Mouse (Mus musculus) kidney, embryonic 16.5 days (tissue): ENCODE data around the gene Map4k2. TPM values are rescaled to one million over a fixed set of nuclear protein-coding genes. Genes with fewer than 3 reads are reported as not detected.

Experiments used
- ATAC-seq: fragments of 200-750 bp; cut with Nextera tagmentation; 2 replicates; pipeline ENCODE4 v1.8.0; 2017; ENCODE audit warnings: moderate TSS enrichment; ENCODE audit not compliant: low FRiP score, low TSS enrichment
- H3K27ac ChIP-seq: fragments of 300-500 bp; sonication (generic); 2 replicates; pipeline ENCODE4 v1.5.1; 2014; ENCODE audit warnings: low read length
- H3K27me3 ChIP-seq: fragments of 300-500 bp; sonication (generic); 2 replicates; pipeline ENCODE4 v1.6.1; 2014; ENCODE audit warnings: low read length, control low read depth, mixed read lengths; ENCODE audit not compliant: insufficient read depth
- H3K36me3 ChIP-seq: fragments of 300-500 bp; sonication (generic); 2 replicates; pipeline ENCODE4 v1.6.1; 2014; ENCODE audit warnings: low read length, control low read depth, mixed read lengths; ENCODE audit not compliant: insufficient read depth
- H3K4me1 ChIP-seq: fragments of 300-500 bp; sonication (generic); 2 replicates; pipeline ENCODE4 v1.6.1; 2014; ENCODE audit warnings: low read length, control low read depth, mixed read lengths; ENCODE audit not compliant: insufficient read depth
- H3K4me2 ChIP-seq: fragments of 300-500 bp; sonication (generic); replicated peaks from 2 replicates; pipeline ENCODE4 v1.6.1; 2014; ENCODE audit warnings: low read depth, low read length
- H3K4me3 ChIP-seq: fragments of 300-500 bp; sonication (generic); 2 replicates; pipeline ENCODE4 v1.5.1; 2014; ENCODE audit warnings: mild to moderate bottlenecking, low read length
- H3K9ac ChIP-seq: fragments of 300-500 bp; sonication (generic); replicated peaks from 2 replicates; pipeline ENCODE4 v1.6.1; 2014; ENCODE audit warnings: low read length
- H3K9me3 ChIP-seq: fragments of 300-500 bp; sonication (generic); 2 replicates; pipeline ENCODE4 v1.6.1; 2016; ENCODE audit warnings: low read length, control low read depth
- WGBS: fragments of 180-500 bp; shearing (Covaris S2); extraction: QIAGEN DNeasy Blood & Tissue Kit; methylation state at CpG from one replicate; pipeline ENCODE4 v1.1.7; 2014; 5-methylcytosine and 5-hydroxymethylcytosine counted together
- polyA plus RNA-seq: library from polyadenylated mRNA; unstranded; fragments of >200 nt; fragmentation: Nextera tagmentation; extraction: Ambion mirVana; gene quantifications from 2 replicates; pipeline ENCODE4 v1.2.1, GENCODE M21; 2015

Gene Map4k2
- polyA plus RNA-seq, 1 experiment from 2014 or later = 25.9 TPM

GRCm38 (mm10) chr19:6313796-6314195, 27.1 kb upstream of the Map4k2 start:
- Histone ChIP-seq H3K27me3 (no peaks in the 10 kb centered on the region), H3K9me3 (no peaks in the 10 kb centered on the region), H3K9ac (no peak overlapping the region), H3K36me3 (peaks cover 52% of the 10 kb centered on the region), H3K4me2 (no peak overlapping the region), H3K4me1 (no peaks in the 10 kb centered on the region), H3K4me3 (no peak overlapping the region), H3K27ac (no peak overlapping the region)
- 92% methylated on average over 8 of the region's 8 CpGs for WGBS
- ATAC-seq = no peak

- H3K36me3 ChIP-seq = peaks cover 57% of the 10 kb centered on the region
- H3K9ac ChIP-seq = no peak overlapping the region
- ATAC-seq = no peak
- WGBS = 70% methylated on average over 8 of the region's 8 CpGs
- no peak overlapping the region for H3K27ac ChIP-seq
- H3K27me3 ChIP-seq = no peaks in the 10 kb centered on the region
- H3K4me1 ChIP-seq = no peaks in the 10 kb centered on the region
- H3K4me3 ChIP-seq = no peak overlapping the region
- H3K9me3 ChIP-seq = no peaks in the 10 kb centered on the region
- no peak overlapping the region for H3K4me2 ChIP-seq
Measured at GRCm38 (mm10) chr19:6314513-6314912, 26.4 kb upstream of the Map4k2 start.

GRCm38 (mm10) chr19:6315573-6315972, 25.4 kb upstream of the Map4k2 start:
- Histone ChIP-seq H3K4me3 (no peak overlapping the region), H3K27ac (no peak overlapping the region), H3K27me3 (no peaks in the 10 kb centered on the region), H3K9ac (no peak overlapping the region), H3K36me3 (peaks cover 65% of the 10 kb centered on the region), H3K4me2 (no peak overlapping the region), H3K4me1 (no peaks in the 10 kb centered on the region), H3K9me3 (no peaks in the 10 kb centered on the region)
- no peak for ATAC-seq
- WGBS = 74% methylated on average over 14 of the region's 14 CpGs

GRCm38 (mm10) chr19:6318145-6318544, 22.8 kb upstream of the Map4k2 start:
- no peaks in the 10 kb centered on the region for H3K27me3 ChIP-seq
- no peaks in the 10 kb centered on the region for H3K4me1 ChIP-seq
- no peak overlapping the region for H3K4me2 ChIP-seq
- H3K4me3 ChIP-seq = no peak overlapping the region
- no peak overlapping the region for H3K9ac ChIP-seq
- H3K36me3 ChIP-seq = peaks cover 72% of the 10 kb centered on the region
- ATAC-seq = no peak
- no peaks in the 10 kb centered on the region for H3K9me3 ChIP-seq
- 91% methylated on average over 12 of the region's 12 CpGs for WGBS
- H3K27ac ChIP-seq = no peak overlapping the region

GRCm38 (mm10) chr19:6321358-6321757, 19.6 kb upstream of the Map4k2 start:
- 0 out of 2 replicates have a peak, but pooled peaks have one; percentile 21 for ATAC-seq
- Histone ChIP-seq H3K36me3 (peaks cover 56% of the 10 kb centered on the region), H3K4me1 (no peaks in the 10 kb centered on the region), H3K4me3 (no peak overlapping the region), H3K4me2 (no peak overlapping the region), H3K9ac (no peak overlapping the region), H3K9me3 (no peaks in the 10 kb centered on the region), H3K27ac (no peak overlapping the region), H3K27me3 (no peaks in the 10 kb centered on the region)
- WGBS = 78% methylated on average over 8 of the region's 8 CpGs

GRCm38 (mm10) chr19:6321786-6322621, 18.9 kb upstream of the Map4k2 start:
- 72% methylated on average over 33 of the region's 33 CpGs for WGBS
- Histone ChIP-seq H3K4me3 (no peak overlapping the region), H3K27ac (no peak overlapping the region), H3K36me3 (peaks cover 50% of the 10 kb centered on the region), H3K9ac (no peak overlapping the region), H3K27me3 (no peaks in the 10 kb centered on the region), H3K4me2 (no peak overlapping the region), H3K9me3 (no peaks in the 10 kb centered on the region), H3K4me1 (no peaks in the 10 kb centered on the region)
- peak; percentile 37; the same call in 1 of the 2 replicates for ATAC-seq

GRCm38 (mm10) chr19:6324751-6325150, 16.2 kb upstream of the Map4k2 start:
- Histone ChIP-seq H3K4me1 (no peaks in the 10 kb centered on the region), H3K27me3 (no peaks in the 10 kb centered on the region), H3K9ac (no peak overlapping the region), H3K9me3 (no peaks in the 10 kb centered on the region), H3K27ac (no peak overlapping the region), H3K4me2 (no peak overlapping the region), H3K36me3 (peaks cover 29% of the 10 kb centered on the region; the same call in 1 of the 2 replicates), H3K4me3 (no peak overlapping the region)
- no peak for ATAC-seq
- WGBS = 84% methylated on average over 9 of the region's 9 CpGs

- Histone ChIP-seq H3K9me3 (no peaks in the 10 kb centered on the region), H3K27me3 (no peaks in the 10 kb centered on the region), H3K4me1 (peaks cover 18% of the 10 kb centered on the region), H3K4me3 (no peak overlapping the region), H3K9ac (peak overlapping the region; percentile 68), H3K4me2 (0 out of 2 replicates have a peak overlapping the region, but pooled peaks have one; percentile 56), H3K36me3 (no peaks in the 10 kb centered on the region), H3K27ac (no peak overlapping the region)
- 56% methylated on average over 5 of the region's 5 CpGs for WGBS
- ATAC-seq = no peak
Measured at GRCm38 (mm10) chr19:6331178-6331577, 9.8 kb upstream of the Map4k2 start.

- Histone ChIP-seq H3K27me3 (no peaks in the 10 kb centered on the region), H3K4me1 (peaks cover 26% of the 10 kb centered on the region), H3K4me3 (peak overlapping the region; percentile 23), H3K9me3 (no peaks in the 10 kb centered on the region), H3K27ac (no peak overlapping the region), H3K9ac (peak overlapping the region; percentile 68), H3K36me3 (peaks cover 2% of the 10 kb centered on the region; the same call in 1 of the 2 replicates), H3K4me2 (peak overlapping the region; percentile 56)
- 19% methylated on average over 13 of the region's 13 CpGs for WGBS
- ATAC-seq = no peak
Measured at GRCm38 (mm10) chr19:6331719-6332516, 9.0 kb upstream of the Map4k2 start.
